Mouse (Mus musculus) gastrocnemius, adult 2 months (tissue): ENCODE data around the gene Cept1. TPM values are rescaled to one million over a fixed set of nuclear protein-coding genes. Genes with fewer than 3 reads are reported as not detected.

Source experiments
- DNase-seq: peaks from one replicate; pipeline ENCODE4 v3.0.0; 2022
- H3K27ac ChIP-seq: fragments of 200-600 bp; 2 replicates; pipeline ENCODE4 v1.8.1; 2022; ENCODE audit warnings: mild to moderate bottlenecking
- H3K4me3 ChIP-seq: fragments of 200-600 bp; 2 replicates; pipeline ENCODE4 v1.8.1; 2022; ENCODE audit warnings: mild to moderate bottlenecking, moderate library complexity
- CTCF ChIP-seq: fragments of 200-600 bp; IDR thresholded peaks from 2 replicates; pipeline ENCODE4 v1.8.1; 2022; ENCODE audit warnings: antibody characterized with exemption, mild to moderate bottlenecking, moderate library complexity
- intact Hi-C: fragments of 180-260 bp; cut with DNase I; formaldehyde crosslinking; loops from one replicate; pipeline ENCODE4 v1.15.1; 2025
- total RNA-seq, 2 experiments: library from RNA; stranded (reverse); gene quantifications; 2 replicates each; pipeline ENCODE4 v1.2.3; 2021

Gene Cept1
- total RNA-seq, 2 experiments from 2014 or later = 24.8 to 27.0 TPM

GRCm38 (mm10) chr3:106490239-106490638 lies 57.4 kb downstream of the Cept1 start:
- intact Hi-C loops = no loop called here
- Histone ChIP-seq H3K4me3 (no peak overlapping the region), H3K27ac (no peak overlapping the region)
- no peak for TF ChIP-seq CTCF
- DNase-seq = peak; percentile 46

- no peak overlapping the region for H3K4me3 ChIP-seq
- no peak for TF ChIP-seq CTCF
- intact Hi-C loops = no loop called here
- DNase-seq = no peak
- no peak overlapping the region for H3K27ac ChIP-seq
These were observed 60.1 kb downstream of the Cept1 start for GRCm38 (mm10) chr3:106487551-106487950.

GRCm38 (mm10) chr3:106485810-106486209 lies 61.8 kb downstream of the Cept1 start:
- Histone ChIP-seq H3K27ac (no peak overlapping the region), H3K4me3 (no peak overlapping the region)
- DNase-seq = peak; percentile 18
- intact Hi-C loops = no loop called here
- TF ChIP-seq CTCF = no peak

GRCm38 (mm10) chr3:106484861-106485260 lies 62.7 kb downstream of the Cept1 start:
- no peak for DNase-seq
- Histone ChIP-seq H3K4me3 (no peak overlapping the region), H3K27ac (no peak overlapping the region)
- no peak for TF ChIP-seq CTCF
- intact Hi-C loops = no loop called here

GRCm38 (mm10) chr3:106483796-106484405 lies 63.7 kb downstream of the Cept1 start:
- Histone ChIP-seq H3K4me3 (no peak overlapping the region), H3K27ac (no peak overlapping the region)
- TF ChIP-seq CTCF = no peak
- intact Hi-C loops = no loop called here
- no peak for DNase-seq

GRCm38 (mm10) chr3:106483297-106483696 lies 64.3 kb downstream of the Cept1 start:
- peak overlapping the region; percentile 86 for H3K4me3 ChIP-seq
- H3K27ac ChIP-seq = no peak overlapping the region
- intact Hi-C loops = no loop called here
- no peak for TF ChIP-seq CTCF
- no peak for DNase-seq

- Histone ChIP-seq H3K27ac (peak within 1 kb of the TSS; percentile 51), H3K4me3 (peak within 1 kb of the TSS; percentile 86)
- DNase-seq = peak; percentile 28
- intact Hi-C loops = no loop called here
- TF ChIP-seq CTCF = peak; percentile 10; the same call in 1 of the 2 replicates
These were observed 65.1 kb downstream of the Cept1 start, which contains the start of gene Dennd2d for GRCm38 (mm10) chr3:106482281-106483081. TSS of gene Dennd2d (plus strand) at chr3:106482405.

- intact Hi-C loops = no loop called here
- H3K27ac ChIP-seq = no peak overlapping the region
- no peak for TF ChIP-seq CTCF
- no peak for DNase-seq
- H3K4me3 ChIP-seq = no peak overlapping the region
These were observed 70.7 kb downstream of the Cept1 start for GRCm38 (mm10) chr3:106476863-106477262.

- Histone ChIP-seq H3K27ac (no peak overlapping the region), H3K4me3 (no peak overlapping the region)
- no peak for TF ChIP-seq CTCF
- no peak for DNase-seq
- intact Hi-C loops = no loop called here
These were observed 73.4 kb downstream of the Cept1 start for GRCm38 (mm10) chr3:106474210-106474609.

- intact Hi-C loops = no loop called here
- DNase-seq = no peak
- no peak for TF ChIP-seq CTCF
- Histone ChIP-seq H3K4me3 (no peak overlapping the region), H3K27ac (no peak overlapping the region)
These were observed 82.9 kb downstream of the Cept1 start for GRCm38 (mm10) chr3:106464750-106465149.

- H3K4me3 ChIP-seq = no peak overlapping the region
- intact Hi-C loops = no loop called here
- DNase-seq = no peak
- no peak overlapping the region for H3K27ac ChIP-seq
- TF ChIP-seq CTCF = no peak
These were observed 85.1 kb downstream of the Cept1 start for GRCm38 (mm10) chr3:106462493-106462892.

GRCm38 (mm10) chr3:106462059-106462470 lies 85.5 kb downstream of the Cept1 start:
- no peak overlapping the region for H3K4me3 ChIP-seq
- no peak for DNase-seq
- no peak for TF ChIP-seq CTCF
- intact Hi-C loops = no loop called here
- no peak overlapping the region for H3K27ac ChIP-seq

- DNase-seq = no peak
- TF ChIP-seq CTCF = no peak
- Histone ChIP-seq H3K27ac (no peak overlapping the region), H3K4me3 (no peak overlapping the region)
- intact Hi-C loops = no loop called here
These were observed 90.2 kb downstream of the Cept1 start for GRCm38 (mm10) chr3:106457298-106457869.
